Mouse (Mus musculus) C2C12 (cell line): ENCODE measurements at regions not wholly inside any gene's neighbourhood (a gene's known extent, or its start where the extent isn't known, plus 50 kb on each side); places are given as distances from the start of the nearest gene placed in this dataset.

Experiments used
- CEBPB ChIP-seq: IDR thresholded peaks from one replicate; pipeline ENCODE4 v1.6.1; 2011; ENCODE audit warnings: low read depth, mild to moderate bottlenecking, control low read depth, moderate library complexity
- CTCF ChIP-seq: IDR thresholded peaks from one replicate; pipeline ENCODE4 v1.5.1; 2011; ENCODE audit not compliant: control insufficient read depth, insufficient read depth, insufficient read length
- FOSL1 ChIP-seq: IDR thresholded peaks from one replicate; pipeline ENCODE4 v1.8.0; 2011; ENCODE audit warnings: mild to moderate bottlenecking, low read length; ENCODE audit not compliant: poor library complexity, insufficient read depth, severe bottlenecking
- MAX ChIP-seq: IDR thresholded peaks from one replicate; pipeline ENCODE4 v1.6.1; 2011; ENCODE audit warnings: mild to moderate bottlenecking, control low read depth
- MYOD1 ChIP-seq: IDR thresholded peaks from one replicate; pipeline ENCODE4 v1.6.1; 2011; ENCODE audit warnings: low read depth; ENCODE audit not compliant: control insufficient read depth, insufficient read length
- MYOG ChIP-seq: IDR thresholded peaks from one replicate; pipeline ENCODE4 v1.6.1; 2011; ENCODE audit not compliant: control insufficient read depth, insufficient read length; ENCODE audit errors: extremely low read depth
- USF1 ChIP-seq: IDR thresholded peaks from one replicate; pipeline ENCODE4 v1.6.1; 2011; ENCODE audit warnings: low read depth, mild to moderate bottlenecking, control low read depth, moderate library complexity

- no peak for TF ChIP-seq CTCF
- TF ChIP-seq CEBPB = no peak
- TF ChIP-seq USF1 = no peak
- TF ChIP-seq MAX = no peak
- TF ChIP-seq MYOG = no peak
- TF ChIP-seq MYOD1 = no peak
- TF ChIP-seq FOSL1 = no peak
Observed at GRCm38 (mm10) chr12:56233209-56233608, 112.5 kb downstream of the Mbip start.
